Mouse (Mus musculus): ENCODE measurements at regions not wholly inside any gene's neighbourhood (a gene's known extent, or its start where the extent isn't known, plus 50 kb on each side); places are given as distances from the start of the nearest gene placed in this dataset.

GRCm38 (mm10) chr2:170266407-170267101, 118.7 kb upstream of the Zfp217 start:
- no peak for TF ChIP-seq CTCF (IDR thresholded peaks at IDR 0.05; ENCODE audit: borderline replicate concordance, control insufficient read depth, extremely low read depth, insufficient read depth, low read length, poor library complexity)
- no peak for TF ChIP-seq POLR2A (IDR thresholded peaks at IDR 0.05; ENCODE audit: control insufficient read depth, extremely low read depth, insufficient read depth, low read length, poor library complexity)
